Mouse (Mus musculus) Patski (cell line): ENCODE results near the gene Pole. TPM values are rescaled to one million over a fixed set of nuclear protein-coding genes. Genes with fewer than 3 reads are reported as not detected.
A peak's percentile ranks its signal among the peaks of the same experiment; 100 is the strongest.

Experiments used
- ATAC-seq: fragments of 100-300 bp; one replicate; pipeline ENCODE4 v1.8.0; 2021
- CTCF ChIA-PET: fragments of 350-600 bp; sonication (Branson Sonifier 250); formaldehyde crosslinking; loops from one replicate; lab custom pipeline; 2022; ENCODE audit warnings: inconsistent platforms; lab: Charles Lee
- POLR2A ChIA-PET: fragments of 350-600 bp; sonication (Branson Sonifier 250); formaldehyde crosslinking; loops from one replicate; lab custom pipeline; 2022; ENCODE audit warnings: antibody characterized with exemption, inconsistent platforms; lab: Charles Lee
- DNase-seq: peaks from one replicate; pipeline ENCODE4 v3.0.0-alpha.2; 2011; ENCODE audit warnings: low read depth, low spot score
- H3K27me3 ChIP-seq: fragments of 371-371 bp; one replicate; pipeline ENCODE4 v1.5.1; 2021
- CTCF ChIP-seq: fragments of 100-300 bp; IDR thresholded peaks from one replicate; pipeline ENCODE4 v1.5.1; 2021
- in situ Hi-C: fragments of 300-500 bp; cut with MboI; formaldehyde crosslinking; loops from 3 replicates; pipeline ENCODE4 v1.11.1; 2018; ENCODE audit warnings: low pct_unique_long_range_greater_than_20kb, mixed read lengths
- polyA plus RNA-seq: library from polyadenylated mRNA; unstranded; gene quantifications from one replicate; pipeline ENCODE4 v1.2.3, GENCODE M21; 2021

The Pole gene
- polyA plus RNA-seq, 1 experiment from 2014 or later = 20.3 TPM

- CTCF ChIA-PET = interaction anchor here (1.3 to 2.6 kb wide), 2 partner anchors 10 to 13 kb away, joined by 3 to 5 read pairs; partner anchors contain the start of gene Pgam5
- no peak for DNase-seq
- no peaks in the 10 kb centered on the region for H3K27me3 ChIP-seq
- ATAC-seq = no peak
- no peak for TF ChIP-seq CTCF
- in situ Hi-C loops = no loop called here
- POLR2A ChIA-PET = no interaction called here
Observed at GRCm38 (mm10) chr5:110281984-110282383, 4.1 kb upstream of the Pole start.

DNA sequence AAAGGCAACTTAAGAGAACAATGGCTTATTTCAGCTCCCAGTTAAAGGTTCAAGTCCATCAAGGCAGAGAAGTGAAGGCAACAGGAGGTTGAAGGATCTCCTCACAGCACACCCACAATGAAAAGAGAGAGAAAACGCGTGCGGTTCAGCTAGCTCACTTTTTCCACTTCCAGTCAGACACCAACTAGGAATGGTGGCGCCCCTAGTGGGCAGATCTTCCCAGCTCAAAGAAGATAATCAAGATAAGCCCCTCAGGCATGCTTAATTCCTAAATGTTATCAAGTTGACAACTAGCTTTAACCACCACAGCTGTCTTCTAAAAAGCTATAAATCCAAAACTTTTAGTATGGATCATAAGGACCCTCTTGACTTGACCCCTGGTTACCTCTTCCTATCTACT is 1.6 kb upstream of the Pole start:
- peak; percentile 90 for TF ChIP-seq CTCF
- in situ Hi-C loops = no loop called here
- ATAC-seq = no peak
- ChIA-PET POLR2A (interaction anchor here (0.6 kb wide), 1 partner anchor 61 kb away, joined by 3 read pairs; no protein-coding TSS in a partner anchor), CTCF (interaction anchor here (0.6 to 3.5 kb wide), 12 partner anchors 9 to 106 kb away, joined by 3 to 17 read pairs (median 4); partner anchors contain the start of gene Pgam5)
- no peak for DNase-seq
- H3K27me3 ChIP-seq = no peaks in the 10 kb centered on the region

- in situ Hi-C loops = no loop called here
- H3K27me3 ChIP-seq = no peaks in the 10 kb centered on the region
- DNase-seq (no peak), ATAC-seq (peak; percentile 8)
- POLR2A ChIA-PET = no interaction called here
- TF ChIP-seq CTCF = no peak
- CTCF ChIA-PET = interaction anchor here (0.6 to 3.5 kb wide), 9 partner anchors 9 to 79 kb away, joined by 3 to 17 read pairs (median 5); partner anchors contain the start of gene Pgam5
Observed at GRCm38 (mm10) chr5:110285156-110285555, 950 bp upstream of the Pole start.

DNA sequence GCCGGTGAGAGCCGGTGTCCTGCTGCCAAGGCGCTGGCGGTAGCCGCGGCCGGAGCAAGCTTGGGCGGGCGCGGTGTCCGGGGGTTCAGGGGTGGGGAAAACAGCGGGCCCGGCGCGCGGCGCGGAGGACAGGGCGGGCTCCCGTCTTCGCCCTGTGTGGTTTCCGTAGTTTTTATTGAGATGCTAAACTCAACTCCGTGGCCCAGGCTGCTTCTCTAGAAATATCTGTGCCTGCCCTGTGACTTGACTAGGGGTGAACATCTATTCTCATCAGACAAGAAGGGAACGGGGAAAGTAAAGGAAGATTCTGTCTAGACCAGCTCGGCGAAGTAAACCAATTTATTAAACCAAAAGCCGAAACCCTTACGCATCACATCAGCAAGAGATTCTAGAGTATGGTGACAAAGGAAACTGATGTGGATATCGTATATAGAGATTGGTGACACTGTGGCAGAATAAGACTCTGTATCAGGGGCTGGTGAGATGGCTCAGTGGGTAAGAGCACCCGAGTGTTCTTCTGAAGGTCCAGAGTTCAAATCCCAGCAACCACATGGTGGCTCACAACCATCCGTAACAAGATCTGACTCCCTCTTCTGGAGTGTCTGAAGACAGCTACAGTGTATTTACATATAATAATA is 459 bp downstream of the Pole start:
- no peak for TF ChIP-seq CTCF
- ATAC-seq (peak; percentile 31), DNase-seq (no peak)
- in situ Hi-C loops = no loop called here
- ChIA-PET POLR2A (interaction anchor here (1.1 kb wide), 1 partner anchor 8 kb away, joined by 3 read pairs; no protein-coding TSS in a partner anchor), CTCF (no interaction called here)
- no peaks in the 10 kb centered on the region for H3K27me3 ChIP-seq

- TF ChIP-seq CTCF = no peak
- DNase-seq (no peak), ATAC-seq (no peak)
- POLR2A ChIA-PET = no interaction called here
- in situ Hi-C loops = no loop called here
- CTCF ChIA-PET = no interaction called here
- no peaks in the 10 kb centered on the region for H3K27me3 ChIP-seq
Observed at GRCm38 (mm10) chr5:110287084-110287475, 974 bp downstream of the Pole start.

DNA sequence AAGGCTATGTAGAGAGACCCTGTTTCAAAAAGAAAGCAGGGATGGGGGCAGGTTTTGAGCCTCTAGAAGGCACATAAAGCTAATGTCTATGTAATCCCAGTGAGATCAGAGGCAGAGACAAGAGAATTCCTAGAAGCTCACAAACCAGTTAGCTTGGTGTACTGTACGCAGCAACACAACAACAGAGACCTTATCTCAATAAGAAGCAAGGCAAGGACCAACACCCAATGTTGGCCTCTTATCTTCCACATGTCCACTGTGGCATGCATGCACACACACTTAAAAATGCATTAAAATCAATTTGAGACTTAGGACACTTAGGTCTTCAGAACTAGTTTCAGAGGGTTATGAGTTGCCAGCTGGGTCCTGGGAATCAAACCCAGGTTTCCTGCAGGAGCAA is 5.5 kb downstream of the Pole start:
- TF ChIP-seq CTCF = no peak
- in situ Hi-C loops = no loop called here
- ATAC-seq = no peak
- POLR2A ChIA-PET = no interaction called here
- CTCF ChIA-PET = interaction anchor here (0.7 to 1.4 kb wide), 2 partner anchors 9 to 17 kb away, joined by 3 to 4 read pairs; no protein-coding TSS in a partner anchor
- DNase-seq = no peak
- H3K27me3 ChIP-seq = no peaks in the 10 kb centered on the region

GRCm38 (mm10) chr5:110296637-110297036 is 10.5 kb downstream of the Pole start:
- in situ Hi-C loops = no loop called here

GRCm38 (mm10) chr5:110300591-110300990 is 14.5 kb downstream of the Pole start:
- no peak for TF ChIP-seq CTCF
- ChIA-PET CTCF (interaction anchor here (1.5 kb wide), 1 partner anchor 9 kb away, joined by 3 read pairs; no protein-coding TSS in a partner anchor), POLR2A (interaction anchor here (0.6 kb wide), 1 partner anchor 57 kb away, joined by 3 read pairs; no protein-coding TSS in a partner anchor)
- no peaks in the 10 kb centered on the region for H3K27me3 ChIP-seq
- in situ Hi-C loops = no loop called here
- DNase-seq = no peak
- no peak for ATAC-seq

More at GRCm38 (mm10) chr5:110296637-110297036, 10.5 kb downstream of the Pole start:
- ChIA-PET POLR2A (no interaction called here), CTCF (no interaction called here)
- ATAC-seq (no peak), DNase-seq (no peak)
- no peak for TF ChIP-seq CTCF
- H3K27me3 ChIP-seq = no peaks in the 10 kb centered on the region

DNA sequence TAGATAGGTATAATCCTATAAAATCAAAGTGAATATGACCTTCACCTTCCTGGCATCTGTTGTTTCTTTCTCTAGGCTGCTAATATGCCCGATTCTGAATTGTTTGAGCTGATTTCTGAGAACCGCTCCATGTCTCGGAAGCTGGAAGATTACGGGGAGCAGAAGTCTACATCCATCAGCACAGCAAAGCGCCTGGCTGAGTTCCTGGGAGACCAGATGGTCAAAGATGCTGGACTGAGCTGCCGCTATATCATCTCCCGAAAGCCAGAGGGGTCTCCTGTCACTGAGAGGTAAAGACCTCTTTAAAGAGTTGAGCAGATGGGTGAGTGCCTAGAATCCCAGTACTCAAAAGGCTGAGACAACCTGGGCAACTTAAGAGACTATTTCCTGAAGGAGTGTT is 22.8 kb downstream of the Pole start:
- ChIA-PET POLR2A (no interaction called here), CTCF (interaction anchor here (1.0 to 3.1 kb wide), 2 partner anchors 18 to 24 kb away, joined by 4 to 8 read pairs; partner anchors contain the start of genes Pole and Pxmp2)
- in situ Hi-C loops = no loop called here
- no peak for ATAC-seq
- no peaks in the 10 kb centered on the region for H3K27me3 ChIP-seq
- DNase-seq = no peak
- no peak for TF ChIP-seq CTCF

DNA sequence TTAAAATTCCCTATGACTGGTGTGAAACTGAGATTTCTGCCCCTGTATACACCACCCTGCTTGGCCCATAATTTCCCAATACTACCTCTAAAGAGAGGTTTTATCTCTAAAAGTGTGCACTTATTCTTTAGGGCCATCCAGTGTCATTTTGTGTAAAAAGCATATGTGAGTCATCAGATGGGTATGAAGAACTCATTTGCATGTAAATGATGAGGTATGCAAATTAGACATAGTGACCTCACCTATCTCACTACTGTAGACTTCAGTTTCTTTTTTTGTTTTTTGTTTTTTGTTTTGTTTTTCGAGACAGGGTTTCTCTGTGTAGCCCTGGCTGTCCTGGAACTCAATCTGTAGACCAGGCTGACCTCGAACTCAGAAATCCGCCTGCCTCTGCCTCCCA is 27.0 kb downstream of the Pole start:
- in situ Hi-C loops = no loop called here
- DNase-seq (no peak), ATAC-seq (no peak)
- no peak for TF ChIP-seq CTCF
- CTCF ChIA-PET = no interaction called here
- POLR2A ChIA-PET = interaction anchor here (1.1 kb wide), 1 partner anchor 12 kb away, joined by 3 read pairs; no protein-coding TSS in a partner anchor
- H3K27me3 ChIP-seq = no peaks in the 10 kb centered on the region

GRCm38 (mm10) chr5:110330508-110330907 is 44.4 kb downstream of the Pole start:
- ChIA-PET POLR2A (no interaction called here), CTCF (no interaction called here)
- no peak for TF ChIP-seq CTCF
- no peaks in the 10 kb centered on the region for H3K27me3 ChIP-seq
- ATAC-seq (no peak), DNase-seq (no peak)
- in situ Hi-C loops = no loop called here
